Mouse (Mus musculus) T-helper 2 cell (primary cell): ENCODE data around the gene Arfgap3.
"Not testable (repeated sequence)": the region's sequence is repeated elsewhere in the genome, so short reads cannot be mapped to it uniquely, and the experiment has no call there.

Experiments
- in situ Hi-C: fragments of 300-600 bp; cut with MboI, MseI; formaldehyde crosslinking; loops from one replicate; pipeline ENCODE4 v1.15.1; 2025; ENCODE audit warnings: high pct_unique_total_duplicates

Gene Arfgap3

DNA sequence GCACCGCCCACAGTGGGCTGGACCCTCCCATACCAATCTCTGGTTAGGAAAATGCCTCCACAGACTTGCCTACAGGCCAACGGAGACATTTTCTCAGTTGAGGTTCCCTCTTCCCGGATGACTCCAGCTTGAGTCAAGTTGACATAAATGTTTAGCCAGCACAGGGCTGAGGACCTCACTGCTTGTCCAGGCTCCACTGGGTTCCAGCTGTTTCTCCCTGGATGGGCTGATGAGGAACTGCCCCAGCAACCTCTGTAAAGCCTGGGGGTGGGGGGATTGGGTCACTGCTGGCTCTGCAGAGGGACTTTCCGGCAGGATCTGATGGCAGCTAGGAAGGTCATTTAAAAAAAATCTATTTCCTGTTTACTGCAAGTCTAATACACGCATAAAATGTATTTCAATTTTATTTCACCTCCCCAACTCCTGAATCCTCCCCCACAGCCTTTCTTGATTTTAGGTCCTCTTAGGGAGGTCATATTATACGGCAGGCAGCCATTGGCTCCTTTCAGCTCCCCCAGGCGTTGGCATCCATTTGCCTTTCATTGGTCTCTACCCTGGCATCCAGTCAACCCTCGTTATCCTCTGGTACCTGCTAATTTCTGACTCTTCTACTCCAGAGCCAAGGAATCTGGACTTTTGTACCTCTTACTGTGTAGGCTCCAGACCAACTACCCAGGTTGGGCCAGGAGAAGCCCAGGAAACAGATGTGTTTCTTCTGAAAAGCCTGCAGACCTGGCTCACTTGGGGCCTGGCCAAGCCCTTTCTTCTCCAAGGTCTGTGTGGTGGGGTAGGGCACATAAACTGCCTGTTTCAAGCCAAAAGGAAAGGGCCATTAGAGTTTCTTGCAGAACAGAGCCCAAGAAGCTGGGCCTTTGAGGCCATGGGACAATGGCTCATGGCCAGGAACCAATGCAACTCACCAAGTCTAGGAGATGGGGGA, 56.1 kb downstream of the Arfgap3 start:
- in situ Hi-C loops: no loop called here

GRCm38 (mm10) chr15:83293144-83293543, 56.9 kb downstream of the Arfgap3 start:
- in situ Hi-C loops: no loop called here

- in situ Hi-C loops: no loop called here
Observed at GRCm38 (mm10) chr15:83292261-83293056, 57.6 kb downstream of the Arfgap3 start.

GRCm38 (mm10) chr15:83290899-83291298, 59.1 kb downstream of the Arfgap3 start:
- in situ Hi-C loops: no loop called here

DNA sequence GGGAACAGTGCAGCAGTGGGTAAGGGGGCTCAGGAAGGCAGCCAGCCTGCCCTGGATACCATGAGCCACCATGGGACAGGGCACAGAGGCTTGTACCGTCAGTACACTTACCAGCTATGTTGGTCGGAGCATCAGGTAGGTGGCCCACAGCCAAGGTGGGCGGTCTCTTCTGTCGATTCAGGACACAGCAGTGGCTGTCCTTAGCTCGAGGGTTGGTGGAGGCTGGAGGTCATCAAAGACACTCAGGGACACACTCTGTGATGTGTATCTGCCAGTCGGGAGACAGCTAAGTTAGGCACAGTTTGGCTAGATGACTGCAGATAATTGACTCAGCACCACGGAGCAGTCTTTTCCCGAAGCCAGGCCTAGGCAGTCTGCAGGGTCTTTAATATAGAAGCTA, 65.2 kb downstream of the Arfgap3 start:
- in situ Hi-C loops: no loop called here

DNA sequence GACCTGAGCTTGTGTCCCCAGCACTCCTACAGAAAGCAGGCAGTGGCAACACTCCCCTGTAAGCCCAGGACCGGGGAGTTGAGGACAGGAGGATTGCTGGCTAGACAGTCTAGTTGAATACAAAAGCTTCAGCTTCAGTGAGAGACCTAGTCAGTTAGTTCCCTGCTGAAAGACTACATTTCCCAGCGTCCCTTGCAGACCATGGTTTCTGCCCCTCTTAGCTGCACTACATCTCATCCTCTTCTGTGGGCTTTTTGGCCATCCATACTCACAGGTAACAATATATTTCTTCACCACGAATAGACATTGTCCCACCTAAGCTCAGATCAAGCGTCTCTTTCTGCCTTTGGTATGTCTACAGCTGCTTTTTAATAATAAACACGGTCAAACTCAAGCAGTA, 67.7 kb downstream of the Arfgap3 start:
- in situ Hi-C loops: no loop called here

GRCm38 (mm10) chr15:83281303-83281702, 68.7 kb downstream of the Arfgap3 start:
- in situ Hi-C loops: no loop called here

GRCm38 (mm10) chr15:83278579-83278978, 71.5 kb downstream of the Arfgap3 start:
- in situ Hi-C loops: no loop called here

GRCm38 (mm10) chr15:83277451-83277850, 72.6 kb downstream of the Arfgap3 start:
- in situ Hi-C loops: no loop called here

GRCm38 (mm10) chr15:83274237-83274636, 75.8 kb downstream of the Arfgap3 start:
- in situ Hi-C loops: not testable (repeated sequence)

DNA sequence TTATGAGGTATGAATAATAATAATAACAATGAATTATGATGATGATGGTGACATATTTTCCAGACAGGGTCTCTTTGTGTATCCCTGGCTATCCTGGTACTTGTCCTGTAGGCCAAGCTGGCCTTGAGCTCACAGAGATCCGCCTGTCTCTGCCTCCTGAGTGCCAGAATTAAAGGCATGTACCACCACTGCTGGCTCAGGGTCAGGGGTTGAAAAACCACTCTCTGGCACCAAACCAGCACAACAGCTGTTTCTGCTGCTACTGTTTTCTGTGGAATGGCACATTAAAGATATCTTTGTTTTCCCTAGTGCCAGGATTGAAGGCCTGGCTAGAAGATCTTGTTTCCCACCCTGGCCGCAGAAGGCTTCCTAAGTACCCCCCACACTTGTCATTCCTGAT, 77.0 kb downstream of the Arfgap3 start:
- in situ Hi-C loops: no loop called here

GRCm38 (mm10) chr15:83271221-83271620, 78.8 kb downstream of the Arfgap3 start:
- in situ Hi-C loops: not testable (repeated sequence)

GRCm38 (mm10) chr15:83269985-83270384, 80.1 kb downstream of the Arfgap3 start:
- in situ Hi-C loops: not testable (repeated sequence)

DNA sequence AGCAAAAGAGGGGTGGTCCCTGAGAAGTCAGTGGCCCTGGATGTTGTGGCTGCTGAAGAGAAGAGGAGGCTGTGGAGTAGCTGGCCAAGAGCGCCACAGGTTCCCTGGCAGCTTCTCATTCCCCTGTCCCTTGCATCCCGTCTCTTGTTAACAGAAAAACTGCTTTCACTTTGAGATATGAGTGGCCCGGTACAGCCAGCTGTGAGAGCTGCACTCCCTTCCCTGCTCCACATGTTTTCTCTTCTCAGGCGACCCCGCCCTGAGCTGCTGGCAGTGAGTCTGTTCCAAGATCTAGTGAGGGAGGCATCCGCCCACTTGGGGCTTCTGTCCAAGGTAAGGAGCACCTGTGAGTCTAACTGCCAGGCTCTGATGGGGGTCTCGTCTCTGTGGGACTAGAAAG, 81.6 kb downstream of the Arfgap3 start:
- in situ Hi-C loops: not testable (repeated sequence)

GRCm38 (mm10) chr15:83265269-83265668, 84.8 kb downstream of the Arfgap3 start:
- in situ Hi-C loops: no loop called here

DNA sequence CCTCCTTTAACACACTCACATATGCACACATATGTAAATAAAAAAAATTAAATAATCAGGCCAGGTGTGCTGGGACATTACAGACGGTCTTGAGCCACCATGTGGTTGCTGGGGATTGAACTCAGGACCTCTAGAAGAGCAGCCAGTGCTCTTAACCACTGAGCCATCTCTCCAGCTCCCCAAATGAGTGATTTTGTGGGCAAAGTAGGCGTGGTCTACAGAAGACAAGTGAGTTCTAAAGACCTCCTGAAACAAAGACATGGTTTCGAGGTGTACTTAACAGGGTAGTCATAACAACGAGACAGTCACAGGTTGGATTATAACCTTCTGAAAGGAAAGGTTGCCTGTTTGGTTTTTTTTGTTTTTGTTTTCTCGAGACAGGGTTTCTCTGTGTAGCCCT, 86.6 kb downstream of the Arfgap3 start:
- in situ Hi-C loops: no loop called here

- in situ Hi-C loops: no loop called here
Observed at GRCm38 (mm10) chr15:83257906-83258305, 92.1 kb downstream of the Arfgap3 start.

DNA sequence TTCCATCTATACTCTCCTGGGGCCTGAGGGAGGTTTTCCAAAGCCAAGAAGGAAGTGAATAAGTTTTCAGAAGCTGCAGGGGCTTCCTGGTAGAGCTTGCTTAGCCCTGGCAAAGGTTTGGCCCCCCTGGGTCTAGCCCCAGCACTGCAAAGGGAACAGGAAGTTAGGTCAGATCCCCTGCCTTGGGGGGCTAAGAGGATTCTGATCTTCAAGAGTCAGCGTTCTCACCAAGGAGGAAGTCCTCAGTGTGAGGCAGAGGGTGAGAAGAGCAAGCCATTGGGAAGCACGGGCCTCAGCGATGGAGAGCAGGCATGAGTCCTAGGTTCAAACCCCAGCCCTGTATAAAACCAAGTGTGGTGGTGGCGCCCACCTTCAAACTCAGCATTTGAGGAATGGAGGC, 93.6 kb downstream of the Arfgap3 start:
- in situ Hi-C loops: no loop called here

GRCm38 (mm10) chr15:83255944-83256343, 94.1 kb downstream of the Arfgap3 start:
- in situ Hi-C loops: no loop called here

DNA sequence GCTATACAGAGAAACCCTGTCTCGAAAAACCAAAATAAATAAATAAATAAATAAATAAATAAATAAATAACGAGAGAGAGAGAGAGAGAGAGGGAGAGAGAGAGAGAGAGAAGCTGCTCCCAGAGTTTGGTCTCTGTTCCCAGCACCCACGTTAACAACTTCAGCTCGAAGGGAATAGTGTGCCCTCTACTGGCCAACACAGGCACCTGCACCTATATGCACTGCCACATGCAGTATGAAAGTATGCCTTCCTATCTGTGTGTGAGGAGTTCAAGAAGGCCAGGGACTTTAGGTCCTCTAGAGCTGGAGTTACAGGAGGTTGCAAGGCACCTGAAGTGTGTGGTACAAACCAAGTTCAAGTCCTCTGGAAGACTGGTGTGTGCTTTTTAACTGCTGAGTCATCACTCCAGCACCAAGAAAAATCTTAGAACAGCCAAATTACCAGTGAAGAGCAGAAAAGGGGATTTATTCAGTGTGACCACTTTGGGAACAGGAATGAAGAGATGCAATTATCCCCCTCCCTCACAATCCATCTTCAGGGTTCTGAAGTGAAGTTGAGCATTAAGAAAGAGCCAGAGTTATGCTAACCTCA, 94.8 kb downstream of the Arfgap3 start:
- in situ Hi-C loops: no loop called here

GRCm38 (mm10) chr15:83254372-83255070, 95.5 kb downstream of the Arfgap3 start:
- in situ Hi-C loops: no loop called here

GRCm38 (mm10) chr15:83252060-83252459, 98.0 kb downstream of the Arfgap3 start:
- in situ Hi-C loops: no loop called here
